Mouse (Mus musculus): ENCODE data around the gene Klre1. TPM values are rescaled to one million over a fixed set of nuclear protein-coding genes. Genes with fewer than 3 reads are reported as not detected.
A peak's percentile ranks its signal among the peaks of the same experiment; 100 is the strongest.

Klre1 gene
- polyA plus RNA-seq (2015; fragmentation: Nextera tagmentation; extraction: Ambion mirVana), result 0.45 and 0.60 TPM in 2 replicates

DNA sequence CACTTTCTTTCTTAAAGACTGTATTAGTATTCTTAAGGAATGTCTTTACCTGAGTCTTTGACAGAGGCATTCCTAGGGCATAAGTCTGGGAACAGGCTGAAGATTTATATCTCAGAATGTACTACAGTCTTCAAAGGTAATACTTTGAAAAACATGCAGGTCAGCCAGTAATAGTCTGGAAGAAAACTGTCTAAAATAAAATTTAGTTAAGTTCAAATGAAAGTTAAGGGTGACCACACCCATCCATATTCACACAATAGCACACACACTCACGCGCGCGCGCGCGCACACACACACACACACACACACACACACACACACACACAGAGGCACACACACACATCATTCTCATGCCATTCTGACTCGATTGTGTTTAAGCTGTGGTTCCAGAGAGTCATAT lies at the start of gene Klre1:
TSS of gene Klre1 (plus strand) at position 301 of the 400 bp plus-strand sequence.
- TF ChIP-seq EP300 (IDR thresholded peaks at IDR 0.05; ENCODE audit: low read depth) (no peak), CTCF (IDR thresholded peaks at IDR 0.05; ENCODE audit: low read depth) (no peak)
- Histone ChIP-seq H3K9ac (replicated peaks) (no peak within 1 kb of the TSS), H3K4me3 (ENCODE audit: low read depth, low read length) (no peak within 1 kb of the TSS), H3K27me3 (ENCODE audit: insufficient read depth, low read length) (no peaks in the 10 kb centered on the region), H3K4me1 (ENCODE audit: insufficient read depth) (no peaks in the 10 kb centered on the region), H3K36me3 (replicated peaks; ENCODE audit: insufficient read depth, low read length) (no peaks in the 10 kb centered on the region), H3K9me3 (ENCODE audit: low read length) (no peaks in the 10 kb centered on the region), H3K27ac (ENCODE audit: low read depth) (no peak within 1 kb of the TSS), H3K4me2 (ENCODE audit: low read depth, low read length) (no peak within 1 kb of the TSS)
- ATAC-seq (no peak), DNase-seq (no peak)
- WGBS (ENCODE audit: insufficient replicate concordance), result 92% methylated on average over 8 of the region's 8 CpGs

- DNase-seq (no peak), ATAC-seq (no peak)
- no peaks in the 10 kb centered on the region for H3K36me3 ChIP-seq (replicated peaks; ENCODE audit: insufficient read depth, low read length)
- H3K9ac ChIP-seq (replicated peaks), result no peak overlapping the region
- WGBS (ENCODE audit: insufficient replicate concordance), result 58% methylated on average over 1 of the region's 1 CpGs
- H3K4me2 ChIP-seq (ENCODE audit: low read depth, low read length), result no peak overlapping the region
- H3K27me3 ChIP-seq (ENCODE audit: insufficient read depth, low read length), result no peaks in the 10 kb centered on the region
- H3K27ac ChIP-seq (ENCODE audit: low read depth), result no peak overlapping the region
- TF ChIP-seq EP300 (IDR thresholded peaks at IDR 0.05; ENCODE audit: low read depth) (no peak), CTCF (IDR thresholded peaks at IDR 0.05; ENCODE audit: low read depth) (no peak)
- peaks cover 12% of the 10 kb centered on the region for H3K4me1 ChIP-seq (ENCODE audit: insufficient read depth)
- H3K4me3 ChIP-seq (ENCODE audit: low read depth, low read length), result no peak overlapping the region
- no peaks in the 10 kb centered on the region for H3K9me3 ChIP-seq (ENCODE audit: low read length)
Measured at GRCm38 (mm10) chr6:129529605-129530004, 48.1 kb upstream of the Klre1 start.

GRCm38 (mm10) chr6:129530261-129530660 lies 47.4 kb upstream of the Klre1 start:
- no peak overlapping the region for H3K4me2 ChIP-seq (ENCODE audit: low read depth, low read length)
- no peaks in the 10 kb centered on the region for H3K36me3 ChIP-seq (replicated peaks; ENCODE audit: insufficient read depth, low read length)
- no peak for TF ChIP-seq CTCF (IDR thresholded peaks at IDR 0.05; ENCODE audit: low read depth)
- no peak for TF ChIP-seq EP300 (IDR thresholded peaks at IDR 0.05; ENCODE audit: low read depth)
- no peaks in the 10 kb centered on the region for H3K27me3 ChIP-seq (ENCODE audit: insufficient read depth, low read length)
- no peak overlapping the region for H3K4me3 ChIP-seq (ENCODE audit: low read depth, low read length)
- H3K4me1 ChIP-seq (ENCODE audit: insufficient read depth), result peaks cover 18% of the 10 kb centered on the region
- H3K9me3 ChIP-seq (ENCODE audit: low read length), result no peaks in the 10 kb centered on the region
- H3K9ac ChIP-seq (replicated peaks), result no peak overlapping the region
- DNase-seq (no peak), ATAC-seq (no peak)
- no peak overlapping the region for H3K27ac ChIP-seq (ENCODE audit: low read depth)

GRCm38 (mm10) chr6:129532556-129532941 lies 45.2 kb upstream of the Klre1 start:
- WGBS (ENCODE audit: insufficient replicate concordance), result 36% methylated on average over 7 of the region's 7 CpGs
- no peaks in the 10 kb centered on the region for H3K27me3 ChIP-seq (ENCODE audit: insufficient read depth, low read length)
- H3K4me3 ChIP-seq (ENCODE audit: low read depth, low read length), result peak overlapping the region; percentile 95
- H3K27ac ChIP-seq (ENCODE audit: low read depth), result peak overlapping the region; percentile 95
- H3K4me1 ChIP-seq (ENCODE audit: insufficient read depth), result peaks cover 34% of the 10 kb centered on the region
- TF ChIP-seq CTCF (IDR thresholded peaks at IDR 0.05; ENCODE audit: low read depth) (no peak; the same call in 1 of the 2 replicates), EP300 (IDR thresholded peaks at IDR 0.05; ENCODE audit: low read depth) (no peak; the same call in 1 of the 2 replicates)
- peak overlapping the region; percentile 94 for H3K4me2 ChIP-seq (ENCODE audit: low read depth, low read length)
- ATAC-seq, result peak; percentile 76
- peaks cover 10% of the 10 kb centered on the region for H3K36me3 ChIP-seq (replicated peaks; ENCODE audit: insufficient read depth, low read length)
- peak overlapping the region; percentile 93 for H3K9ac ChIP-seq (replicated peaks)
- peak; percentile 84 for DNase-seq
- H3K9me3 ChIP-seq (ENCODE audit: low read length), result no peaks in the 10 kb centered on the region

- Histone ChIP-seq H3K4me1 (ENCODE audit: insufficient read depth) (peaks cover 34% of the 10 kb centered on the region), H3K27me3 (ENCODE audit: insufficient read depth, low read length) (no peaks in the 10 kb centered on the region), H3K27ac (ENCODE audit: low read depth) (peak within 1 kb of the TSS; percentile 95), H3K4me3 (ENCODE audit: low read depth, low read length) (peak within 1 kb of the TSS; percentile 95), H3K9me3 (ENCODE audit: low read length) (no peaks in the 10 kb centered on the region), H3K4me2 (ENCODE audit: low read depth, low read length) (peak within 1 kb of the TSS; percentile 94), H3K9ac (replicated peaks) (peak within 1 kb of the TSS; percentile 93), H3K36me3 (replicated peaks; ENCODE audit: insufficient read depth, low read length) (peaks cover 17% of the 10 kb centered on the region)
- TF ChIP-seq EP300 (IDR thresholded peaks at IDR 0.05; ENCODE audit: low read depth) (no peak; the same call in 1 of the 2 replicates), CTCF (IDR thresholded peaks at IDR 0.05; ENCODE audit: low read depth) (no peak)
- WGBS (ENCODE audit: insufficient replicate concordance), result under 1% methylated on average over 55 of the region's 55 CpGs
- ATAC-seq (peak; percentile 89), DNase-seq (peak; percentile 89)
Measured at GRCm38 (mm10) chr6:129532942-129533860, 44.5 kb upstream of the Klre1 start, which contains the start of gene Gabarapl1. TSS of gene Gabarapl1 (plus strand) at chr6:129533160.

GRCm38 (mm10) chr6:129534057-129534456 lies 43.6 kb upstream of the Klre1 start:
- H3K9me3 ChIP-seq (ENCODE audit: low read length), result no peaks in the 10 kb centered on the region

More at GRCm38 (mm10) chr6:129534057-129534456, 43.6 kb upstream of the Klre1 start:
- Histone ChIP-seq H3K36me3 (replicated peaks; ENCODE audit: insufficient read depth, low read length) (peaks cover 25% of the 10 kb centered on the region), H3K4me1 (ENCODE audit: insufficient read depth) (peaks cover 34% of the 10 kb centered on the region), H3K27me3 (ENCODE audit: insufficient read depth, low read length) (no peaks in the 10 kb centered on the region), H3K27ac (ENCODE audit: low read depth) (peak overlapping the region; percentile 95), H3K4me2 (ENCODE audit: low read depth, low read length) (peak overlapping the region; percentile 94), H3K9ac (replicated peaks) (peak overlapping the region; percentile 93), H3K4me3 (ENCODE audit: low read depth, low read length) (peak overlapping the region; percentile 95)
- no peak for ATAC-seq
- 6% methylated on average over 9 of the region's 9 CpGs for WGBS (ENCODE audit: insufficient replicate concordance)
- no peak for DNase-seq
- TF ChIP-seq CTCF (IDR thresholded peaks at IDR 0.05; ENCODE audit: low read depth), result no peak
- TF ChIP-seq EP300 (IDR thresholded peaks at IDR 0.05; ENCODE audit: low read depth), result no peak

Data from liver, postnatal 0 days (tissue).